Mouse (Mus musculus) central nervous system, embryonic 11.5 days (tissue): ENCODE measurements around the gene Vmn1r175. TPM values are rescaled to one million over a fixed set of nuclear protein-coding genes. Genes with fewer than 3 reads are reported as not detected.

Experiments
- polyA plus RNA-seq: library from polyadenylated mRNA; depleted of rRNA; stranded (reverse); fragments of >200 nt; gene quantifications from 2 replicates; pipeline ENCODE4 v1.2.3, GENCODE M21; 2012; rRNA removed

Gene Vmn1r175
- not detected in 2 replicates for polyA plus RNA-seq

DNA sequence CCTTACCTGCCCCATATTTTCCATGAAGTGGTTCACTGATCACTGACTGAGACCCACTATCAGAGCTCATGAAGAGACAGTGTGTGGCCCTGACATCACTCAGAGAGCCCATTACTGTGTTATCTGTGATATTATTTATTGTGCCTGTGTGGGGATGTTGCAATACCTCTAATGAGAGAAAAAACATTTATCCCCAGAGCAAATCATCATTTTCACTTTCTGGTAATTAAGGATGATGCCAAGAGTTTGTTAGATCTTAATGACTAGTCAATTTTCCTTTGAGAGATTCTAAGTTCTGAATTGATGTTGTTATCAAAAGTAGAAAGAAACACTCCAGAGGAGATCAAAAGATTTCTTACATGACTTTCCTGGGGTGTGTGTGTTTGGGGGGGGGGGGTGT is at the start of gene Vmn1r175:
Gene Vmn1r175, minus strand, starts transcription at position 101 of the 400 bp plus-strand sequence.

DNA sequence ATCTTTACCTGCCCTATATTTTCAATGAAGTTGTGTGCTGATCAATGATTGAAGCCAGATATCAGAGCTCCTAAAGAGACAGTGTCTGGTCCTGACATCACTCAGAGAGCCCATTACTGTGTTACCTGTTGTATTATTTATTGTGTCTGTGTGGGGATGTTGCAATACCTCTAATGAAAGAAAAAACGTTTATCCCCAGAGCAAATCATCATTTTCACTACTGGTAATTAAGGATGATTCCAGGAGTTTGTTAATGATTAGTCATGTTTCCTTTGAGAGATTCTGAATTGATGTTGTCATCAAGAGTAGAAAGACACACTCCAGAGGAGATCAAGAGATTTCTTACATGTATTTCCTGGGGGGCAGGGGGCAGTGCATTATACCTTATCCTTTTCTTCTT is 26.8 kb upstream of the Vmn1r175 start, which contains the start of gene Vmn1r176:
Gene Vmn1r176, minus strand, starts transcription at position 101 of the 400 bp plus-strand sequence.

Other genes starting within 250 kb of the Vmn1r175 start
- not detected in 2 replicates for gene Vmn1r169, start 235.1 kb downstream of the Vmn1r175 start, polyA plus RNA-seq
- not detected in 2 replicates for gene Vmn1r170, start 204.5 kb downstream of the Vmn1r175 start, polyA plus RNA-seq
- gene Vmn1r171, start 179.9 kb downstream of the Vmn1r175 start, polyA plus RNA-seq = not detected in 2 replicates
- gene Vmn1r172, start 152.3 kb downstream of the Vmn1r175 start, polyA plus RNA-seq = not detected in 2 replicates
- not detected in 2 replicates for gene Vmn1r173, start 109.9 kb downstream of the Vmn1r175 start, polyA plus RNA-seq
- not detected in 2 replicates for gene Vmn1r174, start 58.4 kb downstream of the Vmn1r175 start, polyA plus RNA-seq
- gene Vmn1r176, start 26.7 kb upstream of the Vmn1r175 start, polyA plus RNA-seq = not detected in 2 replicates
- not detected in 2 replicates for gene Vmn1r177, start 55.8 kb upstream of the Vmn1r175 start, polyA plus RNA-seq
- not detected in 2 replicates for gene Vmn1r178, start 81.4 kb upstream of the Vmn1r175 start, polyA plus RNA-seq
- not detected in 2 replicates for gene Vmn1r179, start 116.3 kb upstream of the Vmn1r175 start, polyA plus RNA-seq
- not detected in 2 replicates for gene Vmn1r180, start 140.0 kb upstream of the Vmn1r175 start, polyA plus RNA-seq
- gene Vmn1r181, start 164.0 kb upstream of the Vmn1r175 start, polyA plus RNA-seq = not detected in 2 replicates
- gene V1rd19, start 191.0 kb upstream of the Vmn1r175 start, polyA plus RNA-seq = not detected in 2 replicates
- gene Vmn1r183, start 242.6 kb upstream of the Vmn1r175 start, polyA plus RNA-seq = not detected in 2 replicates